Mouse (Mus musculus): ENCODE results near the gene Isca2. TPM values are rescaled to one million over a fixed set of nuclear protein-coding genes. Genes with fewer than 3 reads are reported as not detected.
A peak's percentile ranks its signal among the peaks of the same experiment; 100 is the strongest.

Gene Isca2
- polyA plus RNA-seq, 1 experiment from 2014 or later: 105 TPM

GRCm38 (mm10) chr12:84773476-84773875 is 425 bp downstream of the Isca2 start:
- ATAC-seq (ENCODE audit: low read depth) (no peak; the same call in none of the 2 replicates), DNase-seq (peak; percentile 56)
- peak overlapping the region; percentile 86 for H3K9ac ChIP-seq
- peaks cover 51% of the 10 kb centered on the region for H3K4me1 ChIP-seq (replicated peaks)
- no peaks in the 10 kb centered on the region for H3K27me3 ChIP-seq
- H3K36me3 ChIP-seq: peaks cover 12% of the 10 kb centered on the region
- peak overlapping the region; percentile 89 for H3K4me3 ChIP-seq (replicated peaks)
- H3K9me3 ChIP-seq (replicated peaks): no peaks in the 10 kb centered on the region
- under 1% methylated on average over 20 of the region's 20 CpGs for WGBS (ENCODE audit: insufficient replicate concordance)
- H3K27ac ChIP-seq: peak overlapping the region; percentile 96
- peak overlapping the region; percentile 89 for H3K4me2 ChIP-seq

GRCm38 (mm10) chr12:84774376-84774775 is 1.3 kb downstream of the Isca2 start:
- no peaks in the 10 kb centered on the region for H3K9me3 ChIP-seq (replicated peaks)
- H3K4me3 ChIP-seq (replicated peaks): peak overlapping the region; percentile 89
- peak overlapping the region; percentile 86 for H3K9ac ChIP-seq
- peak overlapping the region; percentile 96 for H3K27ac ChIP-seq
- ATAC-seq (ENCODE audit: low read depth) (peak; percentile 16), DNase-seq (peak; percentile 34)
- H3K27me3 ChIP-seq: no peaks in the 10 kb centered on the region
- peak overlapping the region; percentile 89 for H3K4me2 ChIP-seq
- 60% methylated on average over 6 of the region's 6 CpGs for WGBS (ENCODE audit: insufficient replicate concordance)
- peaks cover 12% of the 10 kb centered on the region for H3K36me3 ChIP-seq
- peaks cover 49% of the 10 kb centered on the region for H3K4me1 ChIP-seq (replicated peaks)

GRCm38 (mm10) chr12:84776229-84776628 is 3.2 kb downstream of the Isca2 start:
- Histone ChIP-seq H3K27me3 (no peaks in the 10 kb centered on the region), H3K9ac (no peak overlapping the region), H3K4me3 (replicated peaks) (no peak overlapping the region), H3K36me3 (peaks cover 12% of the 10 kb centered on the region), H3K27ac (no peak overlapping the region), H3K4me2 (no peak overlapping the region), H3K4me1 (replicated peaks) (peaks cover 32% of the 10 kb centered on the region), H3K9me3 (replicated peaks) (no peaks in the 10 kb centered on the region)
- ATAC-seq (ENCODE audit: low read depth) (no peak), DNase-seq (no peak)

- Histone ChIP-seq H3K4me2 (peak overlapping the region; percentile 20; the same call in 1 of the 2 replicates), H3K4me1 (replicated peaks) (peaks cover 13% of the 10 kb centered on the region), H3K9ac (peak overlapping the region; percentile 12; the same call in 1 of the 2 replicates), H3K4me3 (replicated peaks) (no peak overlapping the region), H3K9me3 (replicated peaks) (no peaks in the 10 kb centered on the region), H3K27ac (no peak overlapping the region), H3K27me3 (peaks cover 14% of the 10 kb centered on the region), H3K36me3 (no peaks in the 10 kb centered on the region)
- DNase-seq (peak; percentile 79), ATAC-seq (ENCODE audit: low read depth) (peak; percentile 79)
- WGBS (ENCODE audit: insufficient replicate concordance): 27% methylated on average over 25 of the region's 25 CpGs
These were observed 11.7 kb downstream of the Isca2 start for GRCm38 (mm10) chr12:84784604-84785381.

- Histone ChIP-seq H3K4me1 (replicated peaks) (peaks cover 13% of the 10 kb centered on the region), H3K36me3 (no peaks in the 10 kb centered on the region), H3K9me3 (replicated peaks) (no peaks in the 10 kb centered on the region), H3K27ac (no peak overlapping the region), H3K27me3 (peaks cover 16% of the 10 kb centered on the region), H3K9ac (no peak overlapping the region), H3K4me2 (no peak overlapping the region), H3K4me3 (replicated peaks) (no peak overlapping the region)
- DNase-seq (no peak), ATAC-seq (ENCODE audit: low read depth) (no peak)
- 75% methylated on average over 5 of the region's 5 CpGs for WGBS (ENCODE audit: insufficient replicate concordance)
These were observed 13.0 kb downstream of the Isca2 start for GRCm38 (mm10) chr12:84786091-84786490.

- Histone ChIP-seq H3K4me2 (no peak overlapping the region), H3K4me3 (replicated peaks) (no peak overlapping the region), H3K27me3 (peaks cover 33% of the 10 kb centered on the region), H3K9ac (no peak overlapping the region), H3K4me1 (replicated peaks) (no peaks in the 10 kb centered on the region), H3K9me3 (replicated peaks) (no peaks in the 10 kb centered on the region), H3K36me3 (no peaks in the 10 kb centered on the region), H3K27ac (no peak overlapping the region)
- no peak for ATAC-seq (ENCODE audit: low read depth)
- no peak for DNase-seq
- 57% methylated on average over 10 of the region's 10 CpGs for WGBS (ENCODE audit: insufficient replicate concordance)
These were observed 17.8 kb downstream of the Isca2 start for GRCm38 (mm10) chr12:84790853-84791252.

GRCm38 (mm10) chr12:84792629-84793028 is 19.6 kb downstream of the Isca2 start:
- Histone ChIP-seq H3K4me1 (replicated peaks) (no peaks in the 10 kb centered on the region), H3K27me3 (peaks cover 38% of the 10 kb centered on the region), H3K27ac (no peak overlapping the region), H3K36me3 (no peaks in the 10 kb centered on the region), H3K4me3 (replicated peaks) (no peak overlapping the region), H3K4me2 (no peak overlapping the region), H3K9ac (no peak overlapping the region), H3K9me3 (replicated peaks) (no peaks in the 10 kb centered on the region)
- no peak for DNase-seq
- WGBS (ENCODE audit: insufficient replicate concordance): 69% methylated on average over 4 of the region's 4 CpGs
- no peak for ATAC-seq (ENCODE audit: low read depth)

- H3K27ac ChIP-seq: no peak overlapping the region
- H3K4me3 ChIP-seq (replicated peaks): no peak overlapping the region
- WGBS (ENCODE audit: insufficient replicate concordance): 71% methylated on average over 8 of the region's 8 CpGs
- no peak overlapping the region for H3K4me2 ChIP-seq
- no peaks in the 10 kb centered on the region for H3K36me3 ChIP-seq
- peaks cover 32% of the 10 kb centered on the region for H3K27me3 ChIP-seq
- no peak overlapping the region for H3K9ac ChIP-seq
- ATAC-seq (ENCODE audit: low read depth): no peak
- H3K9me3 ChIP-seq (replicated peaks): no peaks in the 10 kb centered on the region
- DNase-seq: no peak
- H3K4me1 ChIP-seq (replicated peaks): peaks cover 6% of the 10 kb centered on the region; the same call in 1 of the 2 replicates
These were observed 21.6 kb downstream of the Isca2 start for GRCm38 (mm10) chr12:84794647-84795046.

- ATAC-seq (ENCODE audit: low read depth) (no peak), DNase-seq (no peak)
- Histone ChIP-seq H3K9me3 (replicated peaks) (no peaks in the 10 kb centered on the region), H3K27me3 (peaks cover 39% of the 10 kb centered on the region), H3K36me3 (no peaks in the 10 kb centered on the region), H3K9ac (no peak overlapping the region), H3K4me1 (replicated peaks) (peaks cover 6% of the 10 kb centered on the region; the same call in 1 of the 2 replicates), H3K4me3 (replicated peaks) (no peak overlapping the region), H3K4me2 (no peak overlapping the region), H3K27ac (no peak overlapping the region)
- 74% methylated on average over 13 of the region's 13 CpGs for WGBS (ENCODE audit: insufficient replicate concordance)
These were observed 26.0 kb downstream of the Isca2 start for GRCm38 (mm10) chr12:84799086-84799485.

GRCm38 (mm10) chr12:84800419-84800818 is 27.4 kb downstream of the Isca2 start:
- DNase-seq (no peak), ATAC-seq (ENCODE audit: low read depth) (no peak)
- H3K27ac ChIP-seq: no peak overlapping the region
- no peaks in the 10 kb centered on the region for H3K9me3 ChIP-seq (replicated peaks)
- H3K36me3 ChIP-seq: no peaks in the 10 kb centered on the region
- H3K9ac ChIP-seq: no peak overlapping the region
- H3K4me3 ChIP-seq (replicated peaks): no peak overlapping the region
- WGBS (ENCODE audit: insufficient replicate concordance): 59% methylated on average over 4 of the region's 4 CpGs
- H3K4me2 ChIP-seq: no peak overlapping the region
- H3K27me3 ChIP-seq: peaks cover 43% of the 10 kb centered on the region
- H3K4me1 ChIP-seq (replicated peaks): peaks cover 6% of the 10 kb centered on the region; the same call in 1 of the 2 replicates

GRCm38 (mm10) chr12:84801532-84802110 is 28.6 kb downstream of the Isca2 start:
- H3K4me2 ChIP-seq: no peak overlapping the region
- 63% methylated on average over 13 of the region's 13 CpGs for WGBS (ENCODE audit: insufficient replicate concordance)
- no peak overlapping the region for H3K27ac ChIP-seq
- DNase-seq (no peak), ATAC-seq (ENCODE audit: low read depth) (no peak)
- H3K27me3 ChIP-seq: peaks cover 42% of the 10 kb centered on the region
- H3K36me3 ChIP-seq: no peaks in the 10 kb centered on the region
- no peak overlapping the region for H3K9ac ChIP-seq
- no peak overlapping the region for H3K4me3 ChIP-seq (replicated peaks)
- H3K4me1 ChIP-seq (replicated peaks): peaks cover 9% of the 10 kb centered on the region; the same call in 1 of the 2 replicates
- no peaks in the 10 kb centered on the region for H3K9me3 ChIP-seq (replicated peaks)
